Mouse (Mus musculus): ENCODE data around the gene Slc5a7.

DNA sequence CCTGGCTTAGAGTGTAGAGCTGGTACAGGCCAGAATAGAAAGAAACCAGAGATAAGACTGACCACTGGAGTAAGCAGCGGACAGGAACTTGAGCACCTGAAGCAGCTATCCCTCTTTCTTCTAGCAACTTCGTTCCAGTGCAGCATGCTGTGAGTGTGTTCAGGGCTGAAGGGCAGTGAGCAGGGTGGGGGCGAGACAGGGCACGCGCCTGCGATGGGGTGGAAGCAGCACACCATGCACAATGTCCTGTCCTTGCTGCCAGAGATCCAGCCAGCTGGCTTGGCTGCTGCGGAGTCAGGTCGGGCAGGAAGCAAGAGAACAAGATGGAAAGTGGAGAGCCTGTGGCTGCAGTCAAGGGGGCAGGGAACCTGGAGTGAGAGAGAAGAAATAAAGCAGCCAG lies 59.4 kb downstream of the Slc5a7 start:
- TF ChIP-seq CTCF (conservative IDR thresholded peaks at IDR 0.05; ENCODE audit: low read length) (no peak), POU5F1 (IDR thresholded peaks at IDR 0.05; ENCODE audit: borderline replicate concordance, low read length) (no peak), NANOG (IDR thresholded peaks at IDR 0.05; ENCODE audit: borderline replicate concordance, low read length) (no peak)
